Mouse (Mus musculus): Measurements from ENCODE around the gene C130050O18Rik. TPM values are rescaled to one million over a fixed set of nuclear protein-coding genes. Genes with fewer than 3 reads are reported as not detected.

The C130050O18Rik gene
- polyA plus RNA-seq, 1 experiment = not detected

DNA sequence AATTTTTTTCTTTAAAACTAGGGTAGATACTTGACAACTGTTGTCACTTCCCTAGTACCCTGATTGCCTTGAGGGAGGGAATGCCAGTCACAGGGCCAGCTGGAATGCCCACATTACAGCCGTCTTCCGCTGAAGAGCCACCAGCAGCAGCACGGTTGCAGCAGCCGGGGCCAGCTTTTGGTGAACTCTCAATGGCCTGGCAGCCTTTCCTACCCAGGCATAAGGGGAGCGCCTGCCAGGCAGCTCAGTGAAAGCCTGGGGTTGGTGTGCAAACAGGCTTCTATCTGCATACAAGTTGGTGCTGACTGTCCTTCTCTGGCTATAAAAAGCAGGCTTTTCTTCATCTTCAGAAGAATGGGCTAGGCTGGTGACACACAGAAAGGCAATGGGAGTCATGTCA lies 35.4 kb downstream of the C130050O18Rik start:
- Histone ChIP-seq H3K4me3 (replicated peaks) (no peak overlapping the region), H3K9me3 (ENCODE audit: control insufficient read depth, low read length) (no peaks in the 10 kb centered on the region), H3K36me3 (ENCODE audit: control insufficient read depth) (no peaks in the 10 kb centered on the region), H3K27me3 (ENCODE audit: control insufficient read depth) (no peaks in the 10 kb centered on the region), H3K4me1 (ENCODE audit: control insufficient read depth) (no peaks in the 10 kb centered on the region)
- TF ChIP-seq GATA1 (IDR thresholded peaks at IDR 0.05; ENCODE audit: low read length) (no peak), TAL1 (IDR thresholded peaks at IDR 0.05; ENCODE audit: low read length) (no peak)

DNA sequence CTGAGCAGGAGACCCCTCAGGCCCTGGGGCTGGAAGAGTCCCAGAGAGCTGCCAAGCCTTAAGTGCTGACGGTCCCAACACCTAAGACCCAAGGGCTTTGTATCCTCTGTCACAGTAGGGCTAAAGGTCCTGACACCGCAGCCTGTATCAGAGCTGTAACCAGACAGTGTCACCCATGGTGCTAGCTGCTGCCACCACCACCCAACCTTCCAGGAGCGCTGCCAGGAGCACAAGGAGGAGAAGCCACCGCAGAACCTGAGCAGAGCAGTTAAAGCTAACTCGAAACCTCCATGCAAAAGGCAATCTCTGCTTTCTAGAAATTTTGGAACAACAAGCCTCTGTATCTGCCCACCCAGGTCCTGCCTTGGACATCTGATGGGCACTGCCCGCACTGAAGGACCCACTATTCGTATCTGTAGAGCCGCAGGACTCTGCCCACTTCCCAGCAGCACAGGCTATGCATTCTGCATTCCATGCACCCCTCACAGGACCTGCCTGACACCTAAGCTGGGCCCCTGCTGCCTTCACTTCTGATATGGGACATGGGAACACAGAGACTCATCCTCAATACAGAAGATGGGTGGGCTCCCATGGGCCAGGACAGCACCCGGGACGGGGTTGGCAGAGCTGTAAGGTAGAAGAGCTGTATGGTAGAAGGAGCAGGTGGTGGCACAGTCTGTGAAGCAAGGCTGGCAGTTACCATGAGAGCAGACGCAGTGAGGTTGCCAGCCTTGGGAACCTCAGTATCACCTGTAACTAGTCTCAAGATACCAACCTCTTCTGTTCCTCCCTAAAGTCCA lies 36.0 kb downstream of the C130050O18Rik start:
- TF ChIP-seq GATA1 (IDR thresholded peaks at IDR 0.05; ENCODE audit: low read length) = no peak
- TF ChIP-seq TAL1 (IDR thresholded peaks at IDR 0.05; ENCODE audit: low read length) = no peak
- Histone ChIP-seq H3K36me3 (ENCODE audit: control insufficient read depth) (no peaks in the 10 kb centered on the region), H3K9me3 (ENCODE audit: control insufficient read depth, low read length) (no peaks in the 10 kb centered on the region), H3K4me1 (ENCODE audit: control insufficient read depth) (no peaks in the 10 kb centered on the region), H3K27me3 (ENCODE audit: control insufficient read depth) (no peaks in the 10 kb centered on the region), H3K4me3 (replicated peaks) (no peak overlapping the region)

DNA sequence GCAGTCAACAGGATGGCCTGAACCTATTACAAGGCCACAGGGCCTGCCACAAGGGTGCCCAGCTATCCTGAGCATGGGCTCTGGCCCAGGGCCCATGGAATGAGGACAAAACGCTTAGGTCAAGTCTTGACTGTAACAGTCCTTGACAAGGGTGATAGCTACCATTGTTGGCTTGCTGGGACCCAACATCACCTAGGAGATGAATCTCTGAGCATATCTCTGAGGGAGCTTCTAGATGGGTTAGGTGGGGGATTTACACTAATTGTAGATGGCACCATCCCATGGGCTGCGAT lies 36.6 kb downstream of the C130050O18Rik start:
- H3K36me3 ChIP-seq (ENCODE audit: control insufficient read depth) = no peaks in the 10 kb centered on the region
- TF ChIP-seq GATA1 (IDR thresholded peaks at IDR 0.05; ENCODE audit: low read length) (no peak), TAL1 (IDR thresholded peaks at IDR 0.05; ENCODE audit: low read length) (no peak)
- H3K27me3 ChIP-seq (ENCODE audit: control insufficient read depth) = no peaks in the 10 kb centered on the region
- H3K4me1 ChIP-seq (ENCODE audit: control insufficient read depth) = no peaks in the 10 kb centered on the region
- no peaks in the 10 kb centered on the region for H3K9me3 ChIP-seq (ENCODE audit: control insufficient read depth, low read length)
- H3K4me3 ChIP-seq (replicated peaks) = no peak overlapping the region

DNA sequence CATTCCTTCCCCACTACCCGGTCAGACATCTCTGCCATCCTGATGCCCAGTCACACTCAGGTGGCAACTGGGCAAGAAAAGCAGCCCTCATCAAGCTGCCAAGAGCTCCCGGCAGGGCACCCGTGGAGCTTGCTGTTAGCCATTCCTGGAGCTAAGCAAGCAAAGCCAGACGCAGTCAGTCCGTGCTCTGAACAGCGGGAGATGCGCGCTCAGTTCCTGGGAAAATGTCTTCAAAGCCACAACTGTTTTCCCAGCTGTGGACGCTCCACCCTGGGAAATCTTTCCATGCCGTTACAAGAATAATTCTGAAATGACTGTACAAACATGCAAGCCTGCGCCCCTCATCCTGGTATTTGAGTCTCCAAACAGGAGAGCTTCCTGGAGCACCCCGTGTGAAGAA lies 37.3 kb downstream of the C130050O18Rik start:
- TF ChIP-seq GATA1 (IDR thresholded peaks at IDR 0.05; ENCODE audit: low read length) (no peak), TAL1 (IDR thresholded peaks at IDR 0.05; ENCODE audit: low read length) (no peak)
- H3K4me1 ChIP-seq (ENCODE audit: control insufficient read depth) = no peaks in the 10 kb centered on the region
- no peaks in the 10 kb centered on the region for H3K9me3 ChIP-seq (ENCODE audit: control insufficient read depth, low read length)
- H3K4me3 ChIP-seq (replicated peaks) = no peak overlapping the region
- no peaks in the 10 kb centered on the region for H3K36me3 ChIP-seq (ENCODE audit: control insufficient read depth)
- no peaks in the 10 kb centered on the region for H3K27me3 ChIP-seq (ENCODE audit: control insufficient read depth)

DNA sequence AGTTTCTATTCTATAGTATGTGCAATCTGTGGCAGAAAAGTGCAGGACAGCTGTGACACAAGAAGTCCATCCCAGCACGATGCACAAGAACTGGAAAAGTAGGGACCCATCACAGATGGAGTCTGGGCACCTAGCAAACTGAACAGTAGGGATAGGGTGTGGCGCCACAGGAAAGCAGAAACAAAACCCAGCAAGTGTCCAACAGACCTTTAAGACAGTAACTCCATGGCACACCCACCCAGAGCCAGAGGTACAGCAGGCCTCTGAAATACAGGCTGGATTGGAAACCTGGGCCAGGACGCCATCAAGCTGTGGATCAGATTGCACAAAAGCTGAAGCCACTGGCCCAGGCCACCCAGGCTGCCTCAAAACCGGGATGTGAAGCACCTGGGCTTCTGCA lies 37.9 kb downstream of the C130050O18Rik start:
- Histone ChIP-seq H3K27me3 (ENCODE audit: control insufficient read depth) (no peaks in the 10 kb centered on the region), H3K9me3 (ENCODE audit: control insufficient read depth, low read length) (no peaks in the 10 kb centered on the region), H3K36me3 (ENCODE audit: control insufficient read depth) (no peaks in the 10 kb centered on the region), H3K4me3 (replicated peaks) (no peak overlapping the region), H3K4me1 (ENCODE audit: control insufficient read depth) (no peaks in the 10 kb centered on the region)
- TF ChIP-seq GATA1 (IDR thresholded peaks at IDR 0.05; ENCODE audit: low read length) (no peak), TAL1 (IDR thresholded peaks at IDR 0.05; ENCODE audit: low read length) (no peak)

DNA sequence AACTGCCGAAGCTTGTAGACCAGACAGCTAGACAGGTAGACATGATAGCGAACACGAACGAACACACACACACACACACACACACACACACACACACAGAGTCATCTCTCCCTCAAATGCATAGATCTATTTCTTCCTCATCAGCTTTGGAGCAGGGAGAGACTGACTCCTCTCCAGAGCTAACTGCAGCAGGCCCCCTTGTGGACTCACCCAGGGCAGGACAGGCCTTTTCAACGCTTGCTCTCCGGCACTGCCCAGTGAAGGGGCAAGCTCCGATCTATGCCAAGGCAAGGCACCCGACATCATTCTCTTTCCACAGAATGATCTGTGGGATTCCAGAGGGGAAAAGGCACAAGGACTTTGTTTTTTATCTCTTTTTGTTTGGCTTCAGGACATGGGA lies 40.2 kb downstream of the C130050O18Rik start:
- Histone ChIP-seq H3K27me3 (ENCODE audit: control insufficient read depth) (no peaks in the 10 kb centered on the region), H3K4me3 (replicated peaks) (no peak overlapping the region), H3K9me3 (ENCODE audit: control insufficient read depth, low read length) (no peaks in the 10 kb centered on the region), H3K36me3 (ENCODE audit: control insufficient read depth) (no peaks in the 10 kb centered on the region), H3K4me1 (ENCODE audit: control insufficient read depth) (no peaks in the 10 kb centered on the region; the same call in 1 of the 2 replicates)
- TF ChIP-seq TAL1 (IDR thresholded peaks at IDR 0.05; ENCODE audit: low read length) (no peak), GATA1 (IDR thresholded peaks at IDR 0.05; ENCODE audit: low read length) (no peak)

DNA sequence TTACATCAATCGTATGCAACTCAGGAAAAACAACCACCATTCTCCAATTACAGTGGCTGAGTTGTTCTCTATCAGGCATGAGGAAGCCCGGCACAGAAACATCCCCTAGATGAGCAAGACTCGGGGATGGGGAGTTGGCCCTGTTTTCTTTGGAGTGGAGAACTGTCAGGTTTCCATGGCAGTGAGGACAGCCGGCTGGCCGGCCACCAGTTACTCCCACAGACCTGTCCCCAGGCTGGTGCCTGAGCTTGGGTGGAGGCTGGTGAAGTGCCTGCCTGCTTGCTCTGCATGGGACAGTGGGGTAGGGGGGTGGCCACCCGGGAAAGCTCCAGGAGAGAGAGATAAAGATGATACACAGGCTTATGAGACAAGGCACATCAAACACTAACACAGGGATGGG lies 42.9 kb downstream of the C130050O18Rik start:
- TF ChIP-seq GATA1 (IDR thresholded peaks at IDR 0.05; ENCODE audit: low read length) (no peak), TAL1 (IDR thresholded peaks at IDR 0.05; ENCODE audit: low read length) (no peak)
- no peaks in the 10 kb centered on the region for H3K9me3 ChIP-seq (ENCODE audit: control insufficient read depth, low read length)
- no peaks in the 10 kb centered on the region; the same call in none of the 2 replicates for H3K4me1 ChIP-seq (ENCODE audit: control insufficient read depth)
- no peaks in the 10 kb centered on the region for H3K27me3 ChIP-seq (ENCODE audit: control insufficient read depth)
- H3K36me3 ChIP-seq (ENCODE audit: control insufficient read depth) = peaks cover 13% of the 10 kb centered on the region
- no peak overlapping the region for H3K4me3 ChIP-seq (replicated peaks)

DNA sequence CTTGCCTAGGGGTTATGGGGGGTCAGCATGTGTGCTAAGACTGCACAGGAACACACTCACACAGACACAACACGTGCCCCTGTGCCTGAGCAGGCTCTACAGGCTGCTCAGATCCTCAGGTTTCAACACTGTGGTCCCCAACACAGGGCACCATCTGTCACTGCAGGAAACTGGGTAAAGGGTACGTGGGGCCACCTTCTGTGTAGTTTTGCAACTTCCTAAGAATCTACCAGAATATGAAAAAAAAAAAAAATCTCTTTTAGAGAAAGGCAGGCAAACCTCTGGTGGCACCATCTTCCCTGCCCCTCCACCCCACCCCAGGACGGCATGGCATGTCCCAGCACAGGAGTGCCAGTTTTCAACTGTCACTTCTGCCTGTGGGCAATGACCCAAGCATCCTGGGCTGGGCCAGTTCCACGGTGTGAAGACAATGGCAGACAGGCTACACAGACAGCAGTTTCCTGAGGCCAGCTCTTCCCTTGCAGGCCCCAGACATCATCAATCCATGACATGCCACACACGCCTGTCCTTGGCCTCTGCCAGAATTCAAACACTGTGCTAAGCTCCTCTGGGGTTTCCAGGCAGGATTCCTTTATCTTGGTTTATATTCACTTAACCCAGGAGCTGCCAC lies 44.2 kb downstream of the C130050O18Rik start:
- H3K4me1 ChIP-seq (ENCODE audit: control insufficient read depth) = no peaks in the 10 kb centered on the region; the same call in none of the 2 replicates
- no peaks in the 10 kb centered on the region for H3K27me3 ChIP-seq (ENCODE audit: control insufficient read depth)
- TF ChIP-seq TAL1 (IDR thresholded peaks at IDR 0.05; ENCODE audit: low read length) (no peak), GATA1 (IDR thresholded peaks at IDR 0.05; ENCODE audit: low read length) (no peak)
- no peak overlapping the region for H3K4me3 ChIP-seq (replicated peaks)
- H3K9me3 ChIP-seq (ENCODE audit: control insufficient read depth, low read length) = no peaks in the 10 kb centered on the region
- H3K36me3 ChIP-seq (ENCODE audit: control insufficient read depth) = peaks cover 21% of the 10 kb centered on the region

DNA sequence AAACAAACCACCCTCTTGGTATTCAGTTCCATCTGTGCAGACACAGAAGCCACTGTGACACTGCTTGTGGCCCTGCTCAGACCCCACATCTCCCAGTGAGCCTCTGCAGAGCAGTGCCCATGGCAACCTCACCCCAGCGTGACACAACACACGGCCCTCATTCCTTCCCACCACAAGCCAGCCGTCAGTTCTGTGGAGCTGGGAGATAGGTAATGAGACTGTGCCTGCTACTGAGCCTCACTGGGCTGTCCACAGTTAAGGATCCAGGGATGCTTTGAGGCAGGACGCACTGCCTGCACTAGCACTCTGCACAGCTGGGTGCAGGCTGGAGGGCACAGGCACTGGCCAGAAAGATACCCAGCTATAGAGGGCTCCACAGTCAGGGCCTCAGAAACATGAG lies 44.8 kb downstream of the C130050O18Rik start:
- H3K27me3 ChIP-seq (ENCODE audit: control insufficient read depth) = no peaks in the 10 kb centered on the region
- H3K9me3 ChIP-seq (ENCODE audit: control insufficient read depth, low read length) = no peaks in the 10 kb centered on the region
- no peak for TF ChIP-seq GATA1 (IDR thresholded peaks at IDR 0.05; ENCODE audit: low read length)
- TF ChIP-seq TAL1 (IDR thresholded peaks at IDR 0.05; ENCODE audit: low read length) = no peak
- H3K4me1 ChIP-seq (ENCODE audit: control insufficient read depth) = no peaks in the 10 kb centered on the region; the same call in none of the 2 replicates
- peaks cover 21% of the 10 kb centered on the region for H3K36me3 ChIP-seq (ENCODE audit: control insufficient read depth)
- H3K4me3 ChIP-seq (replicated peaks) = no peak overlapping the region

All from erythroblast, embryonic 14.5 days (primary cell).